20 mouse cellular contexts compared by ENCODE assay signal in the genomic region with DNA sequence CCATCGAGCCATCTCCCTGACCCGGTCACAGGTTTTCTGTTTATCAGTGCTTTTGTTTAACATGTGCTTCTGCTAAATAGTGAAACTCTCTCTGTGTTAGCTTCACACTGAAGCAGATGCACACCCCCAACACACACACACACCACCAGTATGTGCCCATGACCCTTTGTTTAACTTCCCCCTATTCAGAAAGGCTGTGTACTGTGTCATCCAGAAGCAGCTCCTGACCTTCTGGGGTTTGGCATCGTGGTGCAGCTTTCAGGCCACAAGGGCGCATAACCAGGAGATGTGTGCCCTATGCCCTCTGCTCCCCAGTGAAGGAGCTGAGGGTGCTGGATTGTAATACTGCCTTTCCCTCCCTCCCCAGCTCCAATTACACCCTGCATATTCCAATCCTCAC. TPM values are rescaled to one million over a fixed set of nuclear protein-coding genes. Genes with fewer than 3 reads are reported as not detected.
DNase-seq lines count a peak whose midpoint lies in the region; ATAC-seq and TF ChIP-seq lines count a peak whose summit lies in the region.
"Had no signal": no experiment of that assay in that cellular context is flagged by ENCODE, and none has a peak within 500 bp of the region (broad histone marks: within the 10 kb centered on the region; RNA-seq: fewer than 3 reads in every experiment).

No protein-coding gene starts in this region.

- H3K4me1 ChIP-seq in forebrain, embryonic 10.5 days, result peaks cover 9% of the 10 kb centered on the region; the same call in 1 of the 2 replicates
- no peaks in the 10 kb centered on the region for H3K4me1 ChIP-seq in forebrain, embryonic 15.5 days
- H3K4me1 ChIP-seq in kidney, postnatal 0 days (replicated peaks; ENCODE audit: insufficient read depth, low read length), result 0 out of 2 replicates have a peak, but pooled peaks cover 5% of the 10 kb centered on the region
- H3K4me1 ChIP-seq: hindbrain, embryonic 13.5 days had no signal

- no peaks in the 10 kb centered on the region for H3K36me3 ChIP-seq in forebrain, embryonic 10.5 days (replicated peaks)
- no peaks in the 10 kb centered on the region for H3K36me3 ChIP-seq in forebrain, embryonic 15.5 days
- no peaks in the 10 kb centered on the region for H3K36me3 ChIP-seq in kidney, postnatal 0 days (ENCODE audit: insufficient read depth, low read length)
- H3K36me3 ChIP-seq: G1E; heart, embryonic 12.5 days; hindbrain, embryonic 13.5 days; liver, embryonic 13.5 days; stomach, embryonic 15.5 days had no signal

- WGBS in forebrain, embryonic 10.5 days, result 74% methylated on average over 4 of the region's 4 CpGs
- 80% methylated on average over 4 of the region's 4 CpGs for WGBS in forebrain, embryonic 15.5 days
- 44% methylated on average over 4 of the region's 4 CpGs for WGBS in kidney, postnatal 0 days

- no peaks in the 10 kb centered on the region for H3K27me3 ChIP-seq in forebrain, embryonic 10.5 days (ENCODE audit: poor library complexity, severe bottlenecking)
- H3K27me3 ChIP-seq in forebrain, embryonic 15.5 days, result no peaks in the 10 kb centered on the region
- H3K27me3 ChIP-seq in kidney, postnatal 0 days (ENCODE audit: insufficient read depth, low read length), result no peaks in the 10 kb centered on the region
- H3K27me3 ChIP-seq: heart, embryonic 12.5 days; hindbrain, embryonic 13.5 days; stomach, embryonic 15.5 days had no signal

- TF ChIP-seq CTCF in kidney, postnatal 0 days (IDR thresholded peaks at IDR 0.05; ENCODE audit: low read depth), result no peak

- no peaks in the 10 kb centered on the region for H3K9me3 ChIP-seq in forebrain, embryonic 10.5 days
- no peaks in the 10 kb centered on the region for H3K9me3 ChIP-seq in forebrain, embryonic 15.5 days
- no peaks in the 10 kb centered on the region for H3K9me3 ChIP-seq in kidney, postnatal 0 days (replicated peaks; ENCODE audit: low read length)
- H3K9me3 ChIP-seq: G1E; heart, embryonic 12.5 days; hindbrain, embryonic 13.5 days; liver, embryonic 13.5 days; stomach, embryonic 15.5 days had no signal

- no peak for ATAC-seq in forebrain, embryonic 15.5 days (replicated peaks)
- no peak for ATAC-seq in kidney, postnatal 0 days (replicated peaks; ENCODE audit: low FRiP score, low read depth)
- peak; percentile 58 for ATAC-seq in megakaryocyte, adult 5-6 weeks (ENCODE audit: poor library complexity, severe bottlenecking)
- ATAC-seq: forebrain, embryonic 14.5 days had no signal

- 0 out of 2 replicates have a peak overlapping the region, but pooled peaks have one; percentile 35 for H3K27ac ChIP-seq in forebrain, embryonic 10.5 days
- no peak overlapping the region for H3K27ac ChIP-seq in forebrain, embryonic 15.5 days (replicated peaks)
- H3K27ac ChIP-seq in kidney, postnatal 0 days, result peak overlapping the region; percentile 50; the same call in 1 of the 2 replicates
- H3K27ac ChIP-seq: hindbrain, embryonic 13.5 days; liver, embryonic 13.5 days; stomach, embryonic 15.5 days had no signal

- DNase-seq in forebrain, embryonic 10.5 days (ENCODE audit: extremely low spot score, low spot score), result no peak
- no peak for DNase-seq in kidney, postnatal 0 days (ENCODE audit: low spot score)
- DNase-seq in kidney, postnatal 4 days, result no peak
- peak; percentile 20 for DNase-seq in MN1 (ENCODE audit: low spot score)
- no peak for DNase-seq in frontal cortex, adult 2 months (ENCODE audit: extremely low spot score in 1 of 2, low spot score in 1 of 2)
- no peak for DNase-seq in layer of hippocampus, postnatal 14 days (ENCODE audit: low spot score in 2 of 2)
- DNase-seq: adrenal gland, postnatal 25 days; cerebellum, adult 9-10 months; heart, postnatal 14 days; layer of hippocampus, postnatal 36 days; left cerebral cortex, postnatal 4 days; liver, embryonic 13.5 days; right cerebral cortex, postnatal 25 days had no signal

- no peak overlapping the region for H3K4me2 ChIP-seq in forebrain, embryonic 15.5 days (replicated peaks)
- no peak overlapping the region for H3K4me2 ChIP-seq in kidney, postnatal 0 days (ENCODE audit: low read length)
- H3K4me2 ChIP-seq: heart, embryonic 12.5 days; hindbrain, embryonic 13.5 days; liver, embryonic 13.5 days; stomach, embryonic 15.5 days had no signal

- H3K4me3 ChIP-seq in forebrain, embryonic 10.5 days, result no peak overlapping the region
- no peak overlapping the region for H3K4me3 ChIP-seq in forebrain, embryonic 15.5 days
- no peak overlapping the region for H3K4me3 ChIP-seq in kidney, postnatal 0 days (replicated peaks; ENCODE audit: low read depth, low read length)
- H3K4me3 ChIP-seq: heart, embryonic 12.5 days; hindbrain, embryonic 13.5 days; liver, embryonic 13.5 days; stomach, embryonic 15.5 days had no signal

- H3K9ac ChIP-seq in forebrain, embryonic 15.5 days (replicated peaks), result no peak overlapping the region
- no peak overlapping the region for H3K9ac ChIP-seq in kidney, postnatal 0 days (ENCODE audit: low read depth, low read length)
- H3K9ac ChIP-seq: heart, embryonic 12.5 days; hindbrain, embryonic 13.5 days; liver, embryonic 13.5 days; stomach, embryonic 15.5 days had no signal

RNA-seq across cellular contexts. Expression of a gene that starts 32.3 kb away (rescaled TPM):
- 35.6 and 36.8 TPM in 2 replicates for polyA plus RNA-seq in forebrain, embryonic 10.5 days (2016; fragmentation: Nextera tagmentation; extraction: Ambion mirVana)
- polyA plus RNA-seq in forebrain, embryonic 15.5 days (2015; fragmentation: Nextera tagmentation; extraction: Ambion mirVana), result 12.3 and 12.4 TPM in 2 replicates
- 52.9 and 57.2 TPM in 2 replicates for polyA plus RNA-seq in kidney, postnatal 0 days (2015; fragmentation: Nextera tagmentation; extraction: Ambion mirVana)
- total RNA-seq in megakaryocyte, adult 5-6 weeks (2015), result 464 and 549 TPM in 2 replicates
- total RNA-seq in megakaryocyte, adult 5-6 weeks (2017), result 759 and 878 TPM in 2 replicates
- 34.4 and 38.7 TPM in 2 replicates for polyA plus RNA-seq in frontal cortex, adult 2 months (2012; rRNA removed)
- total RNA-seq in layer of hippocampus, postnatal 14 days (2021), result 10 to 100 TPM; 80.9 to 86.7 TPM

RNA-seq across cellular contexts. Expression of a gene that starts 54.5 kb away (rescaled TPM):
- polyA plus RNA-seq in forebrain, embryonic 10.5 days (2016; fragmentation: Nextera tagmentation; extraction: Ambion mirVana), result 288 and 291 TPM in 2 replicates
- 230 and 238 TPM in 2 replicates for polyA plus RNA-seq in forebrain, embryonic 15.5 days (2015; fragmentation: Nextera tagmentation; extraction: Ambion mirVana)
- polyA plus RNA-seq in kidney, postnatal 0 days (2015; fragmentation: Nextera tagmentation; extraction: Ambion mirVana), result 245 and 253 TPM in 2 replicates
- 162 and 187 TPM in 2 replicates for total RNA-seq in megakaryocyte, adult 5-6 weeks (2015)
- total RNA-seq in megakaryocyte, adult 5-6 weeks (2017), result 23.2 and 39.4 TPM in 2 replicates
- polyA plus RNA-seq in frontal cortex, adult 2 months (2012; rRNA removed), result 198 and 213 TPM in 2 replicates
- total RNA-seq in layer of hippocampus, postnatal 14 days (2021), result 100 to 1,000 TPM; 106 to 116 TPM
